Mouse (Mus musculus): ENCODE results near the gene Ahsg. TPM values are rescaled to one million over a fixed set of nuclear protein-coding genes. Genes with fewer than 3 reads are reported as not detected.
"Not testable (repeated sequence)": the region's sequence is repeated elsewhere in the genome, so short reads cannot be mapped to it uniquely, and the experiment has no call there.

Gene Ahsg
- polyA plus RNA-seq, 1 experiment, result 0.44 TPM

DNA sequence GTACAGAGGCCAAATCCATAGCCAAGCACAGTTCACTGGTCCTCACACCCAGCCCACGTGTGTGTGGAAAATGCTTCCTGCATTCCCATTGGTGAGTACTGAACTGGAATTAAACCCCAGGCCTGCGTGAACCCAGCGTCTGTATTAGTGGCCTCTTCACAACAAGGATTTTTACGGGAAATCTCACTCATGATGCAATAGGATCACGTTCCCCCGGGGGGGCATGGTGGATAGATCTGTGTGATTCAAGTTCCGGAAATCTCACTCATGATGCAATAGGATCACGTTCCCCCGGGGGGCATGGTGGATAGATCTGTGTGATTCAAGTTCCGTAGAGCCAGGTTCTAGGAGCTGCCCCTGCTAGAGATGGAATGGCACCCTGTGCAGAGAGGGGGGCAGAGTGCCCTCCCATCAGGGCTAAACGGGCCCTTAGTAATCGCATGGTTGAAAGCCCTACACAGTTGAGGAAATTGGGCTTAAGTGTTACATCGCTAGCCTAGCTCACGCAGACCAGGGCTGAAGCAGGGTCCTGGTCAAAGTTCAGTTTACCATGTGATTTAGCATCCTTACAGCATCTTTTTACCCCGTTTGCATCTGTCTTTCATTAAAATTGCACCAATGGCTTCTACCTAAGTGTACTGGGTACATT is 27.7 kb downstream of the Ahsg start:
- no peak for DNase-seq (ENCODE audit: low read depth)
- TF ChIP-seq CTCF (IDR thresholded peaks at IDR 0.05; ENCODE audit: borderline replicate concordance, extremely low read depth, insufficient read depth, insufficient read length), result no peak
- TF ChIP-seq POLR2A (IDR thresholded peaks at IDR 0.05; ENCODE audit: borderline replicate concordance, extremely low read depth, insufficient read depth, insufficient read length, poor library complexity, severe bottlenecking), result no peak

DNA sequence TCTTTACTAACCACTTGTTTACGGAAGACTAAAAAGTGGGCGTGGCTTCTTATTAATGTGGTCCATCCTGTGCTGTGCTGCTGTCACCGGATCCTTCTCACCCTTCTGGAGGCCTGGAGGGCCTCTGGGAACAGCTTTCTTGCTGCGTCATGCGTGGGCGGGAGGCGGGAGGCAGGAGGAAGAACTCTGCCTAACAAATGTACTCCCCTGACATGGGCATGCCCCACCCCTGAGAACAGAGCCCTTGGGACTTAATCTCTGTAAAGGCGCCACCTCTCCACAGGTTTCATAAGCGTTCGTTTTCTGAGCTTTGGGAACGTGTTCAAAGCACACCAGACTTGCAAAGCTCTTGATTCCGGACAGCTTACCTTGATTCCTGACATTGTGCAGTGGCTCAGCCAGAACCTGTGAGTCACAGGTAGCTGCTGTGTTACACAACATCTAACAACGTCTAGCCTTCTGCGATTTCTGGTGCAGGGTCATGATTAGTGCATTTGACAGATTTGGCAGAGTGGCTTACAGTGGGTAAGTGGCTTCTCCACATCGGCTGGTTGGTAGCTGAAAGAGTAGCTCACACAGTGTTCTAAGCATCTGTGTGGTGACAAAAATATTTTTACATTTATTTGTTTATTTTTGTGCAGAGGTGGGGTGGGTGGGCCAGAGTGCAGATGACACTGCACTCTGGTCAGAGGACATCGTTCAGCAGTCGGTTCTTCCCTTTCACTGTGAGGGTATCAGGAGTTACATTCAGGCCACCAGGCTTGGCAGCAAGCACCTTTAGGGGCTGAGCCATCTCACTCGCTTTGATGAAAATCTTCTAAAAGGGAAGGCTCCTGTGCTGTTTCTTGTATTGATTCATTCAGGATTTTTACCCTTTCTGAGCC is 29.1 kb downstream of the Ahsg start:
- no peak for DNase-seq (ENCODE audit: low read depth)
- TF ChIP-seq CTCF (IDR thresholded peaks at IDR 0.05; ENCODE audit: borderline replicate concordance, extremely low read depth, insufficient read depth, insufficient read length) (no peak), POLR2A (IDR thresholded peaks at IDR 0.05; ENCODE audit: borderline replicate concordance, extremely low read depth, insufficient read depth, insufficient read length, poor library complexity, severe bottlenecking) (no peak)

DNA sequence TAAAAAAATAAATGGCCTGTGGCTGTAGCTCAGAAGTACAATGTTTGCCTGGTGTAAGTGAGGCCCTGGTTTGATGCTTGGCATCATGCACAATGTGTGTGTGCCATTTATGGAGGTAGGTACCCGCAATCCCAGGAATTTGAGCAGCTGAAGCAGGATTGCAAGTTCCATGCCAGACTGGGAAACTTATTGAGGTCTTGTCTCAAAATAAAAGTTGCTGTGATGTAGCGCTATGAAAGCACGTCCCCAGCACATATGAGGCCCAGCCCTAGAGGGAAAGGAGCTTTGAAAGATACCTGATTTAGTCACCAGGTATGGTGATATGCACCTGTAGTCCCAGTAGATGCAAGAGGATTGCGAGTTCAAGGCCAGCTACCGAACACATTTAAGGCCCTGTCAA is 30.7 kb downstream of the Ahsg start:
- TF ChIP-seq CTCF (IDR thresholded peaks at IDR 0.05; ENCODE audit: borderline replicate concordance, extremely low read depth, insufficient read depth, insufficient read length), result no peak
- TF ChIP-seq POLR2A (IDR thresholded peaks at IDR 0.05; ENCODE audit: borderline replicate concordance, extremely low read depth, insufficient read depth, insufficient read length, poor library complexity, severe bottlenecking), result no peak
- no peak for DNase-seq (ENCODE audit: low read depth)

GRCm38 (mm10) chr16:22922433-22922832 is 31.4 kb downstream of the Ahsg start:
- no peak for DNase-seq (ENCODE audit: low read depth)
- TF ChIP-seq POLR2A (IDR thresholded peaks at IDR 0.05; ENCODE audit: borderline replicate concordance, extremely low read depth, insufficient read depth, insufficient read length, poor library complexity, severe bottlenecking), result no peak
- no peak for TF ChIP-seq CTCF (IDR thresholded peaks at IDR 0.05; ENCODE audit: borderline replicate concordance, extremely low read depth, insufficient read depth, insufficient read length)

- DNase-seq (ENCODE audit: low read depth), result peak; percentile 62
- TF ChIP-seq CTCF (IDR thresholded peaks at IDR 0.05; ENCODE audit: borderline replicate concordance, extremely low read depth, insufficient read depth, insufficient read length) (no peak), POLR2A (IDR thresholded peaks at IDR 0.05; ENCODE audit: borderline replicate concordance, extremely low read depth, insufficient read depth, insufficient read length, poor library complexity, severe bottlenecking) (no peak)
Observed at GRCm38 (mm10) chr16:22929575-22929974, 38.5 kb downstream of the Ahsg start.

DNA sequence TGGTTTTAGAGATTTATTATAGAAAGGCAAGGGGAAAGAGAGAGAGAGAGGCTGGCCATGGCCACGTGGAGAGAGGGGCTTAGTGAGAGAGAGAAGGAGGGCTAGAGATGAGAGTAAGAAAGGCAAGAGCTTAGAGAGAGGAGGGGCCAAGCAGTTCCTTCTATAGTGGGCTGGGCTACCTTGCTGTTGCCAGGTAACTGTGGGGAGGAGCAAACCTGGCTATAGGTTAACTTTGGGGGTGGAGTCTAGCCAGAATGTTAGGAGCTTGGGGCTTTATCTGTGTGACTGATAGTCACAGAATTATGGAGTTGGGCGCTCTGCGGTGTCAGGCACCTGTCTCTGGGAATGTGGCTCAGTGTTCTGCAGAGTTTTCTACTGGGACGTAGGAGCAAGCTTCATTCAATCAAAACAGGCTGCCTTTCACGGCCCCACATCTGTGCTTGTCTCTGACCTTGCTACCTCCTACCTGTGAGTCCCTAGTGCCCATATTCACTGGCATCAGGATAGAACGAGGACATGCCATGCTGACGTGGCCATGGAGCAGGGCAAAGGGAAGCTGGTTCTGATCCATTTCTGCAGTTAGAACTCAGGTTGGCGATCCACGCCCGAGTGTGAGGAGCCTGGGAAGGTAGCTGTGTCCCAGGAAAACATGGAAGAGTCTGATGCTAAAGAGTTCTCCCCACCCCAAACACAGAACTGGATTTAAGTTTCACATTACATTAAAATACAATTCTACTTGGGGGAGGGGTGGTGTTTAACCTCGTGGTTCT is 40.5 kb downstream of the Ahsg start:
- DNase-seq (ENCODE audit: low read depth), result no peak
- TF ChIP-seq POLR2A (IDR thresholded peaks at IDR 0.05; ENCODE audit: borderline replicate concordance, extremely low read depth, insufficient read depth, insufficient read length, poor library complexity, severe bottlenecking), result no peak
- TF ChIP-seq CTCF (IDR thresholded peaks at IDR 0.05; ENCODE audit: borderline replicate concordance, extremely low read depth, insufficient read depth, insufficient read length), result no peak

- DNase-seq (ENCODE audit: low read depth), result no peak
- TF ChIP-seq POLR2A (IDR thresholded peaks at IDR 0.05; ENCODE audit: borderline replicate concordance, extremely low read depth, insufficient read depth, insufficient read length, poor library complexity, severe bottlenecking) (no peak), CTCF (IDR thresholded peaks at IDR 0.05; ENCODE audit: borderline replicate concordance, extremely low read depth, insufficient read depth, insufficient read length) (no peak)
Observed at GRCm38 (mm10) chr16:22937631-22938030, 46.6 kb downstream of the Ahsg start.

DNA sequence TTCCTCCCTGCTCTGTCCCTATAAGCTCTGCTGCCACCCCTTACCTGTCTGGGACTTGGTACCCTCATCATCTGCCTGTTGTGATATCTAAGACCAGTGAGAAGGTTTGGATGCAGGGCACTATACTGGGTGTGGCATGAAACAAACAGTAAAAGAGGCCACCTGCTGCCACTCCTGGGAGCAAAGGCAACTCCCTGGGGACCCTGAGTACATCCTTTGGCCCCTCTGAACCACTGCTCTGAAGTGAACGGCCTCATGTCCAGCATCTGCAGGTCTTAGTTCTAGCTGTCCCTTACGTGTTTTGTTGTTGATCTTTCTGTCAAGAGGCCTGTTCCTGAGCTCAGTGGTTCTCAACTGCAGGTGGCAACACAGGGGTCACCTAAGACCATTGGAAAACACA is 47.5 kb downstream of the Ahsg start:
- DNase-seq (ENCODE audit: low read depth), result no peak
- no peak for TF ChIP-seq CTCF (IDR thresholded peaks at IDR 0.05; ENCODE audit: borderline replicate concordance, extremely low read depth, insufficient read depth, insufficient read length)
- TF ChIP-seq POLR2A (IDR thresholded peaks at IDR 0.05; ENCODE audit: borderline replicate concordance, extremely low read depth, insufficient read depth, insufficient read length, poor library complexity, severe bottlenecking), result no peak

GRCm38 (mm10) chr16:22939120-22939695 is 48.1 kb downstream of the Ahsg start:
- DNase-seq (ENCODE audit: low read depth), result no peak
- no peak for TF ChIP-seq POLR2A (IDR thresholded peaks at IDR 0.05; ENCODE audit: borderline replicate concordance, extremely low read depth, insufficient read depth, insufficient read length, poor library complexity, severe bottlenecking)
- no peak for TF ChIP-seq CTCF (IDR thresholded peaks at IDR 0.05; ENCODE audit: borderline replicate concordance, extremely low read depth, insufficient read depth, insufficient read length)

GRCm38 (mm10) chr16:22941825-22942476 is 50.9 kb downstream of the Ahsg start:
- DNase-seq (ENCODE audit: low read depth), result not testable (repeated sequence)

GRCm38 (mm10) chr16:22947371-22947770 is 56.3 kb downstream of the Ahsg start:
- no peak for DNase-seq (ENCODE audit: low read depth)
- TF ChIP-seq POLR2A (IDR thresholded peaks at IDR 0.05; ENCODE audit: borderline replicate concordance, extremely low read depth, insufficient read depth, insufficient read length, poor library complexity, severe bottlenecking) (no peak), CTCF (IDR thresholded peaks at IDR 0.05; ENCODE audit: borderline replicate concordance, extremely low read depth, insufficient read depth, insufficient read length) (no peak)

Other genes starting within 250 kb of the Ahsg start
- 0.29 and 0.36 TPM in 2 replicates for gene Dgkg, start 234.1 kb upstream of the Ahsg start, polyA plus RNA-seq (2012; rRNA removed)
- not detected in 2 replicates for gene Crygs, start 79.7 kb upstream of the Ahsg start, polyA plus RNA-seq (2012; rRNA removed)
- gene Tbccd1, start 33.6 kb upstream of the Ahsg start, polyA plus RNA-seq (2012; rRNA removed), result 18.8 and 22.0 TPM in 2 replicates
- 33.3 and 41.4 TPM in 2 replicates for gene Dnajb11, start 33.4 kb upstream of the Ahsg start, polyA plus RNA-seq (2012; rRNA removed)
- gene Fetub, start 27.1 kb downstream of the Ahsg start, polyA plus RNA-seq (2012; rRNA removed), result 0.11 TPM in 1 of 2 replicates, not detected in the other
- gene Hrg, start 59.8 kb downstream of the Ahsg start, polyA plus RNA-seq (2012; rRNA removed), result 0.08 and 0.22 TPM in 2 replicates
- 0.06 and 0.07 TPM in 2 replicates for gene Kng2, start 138.2 kb downstream of the Ahsg start, polyA plus RNA-seq (2012; rRNA removed)
- gene Kng1, start 166.6 kb downstream of the Ahsg start, polyA plus RNA-seq (2012; rRNA removed), result 0.05 and 0.21 TPM in 2 replicates
- gene Eif4a2, start 216.2 kb downstream of the Ahsg start, polyA plus RNA-seq (2012; rRNA removed), result 618 and 643 TPM in 2 replicates
- gene Rfc4, start 236.5 kb downstream of the Ahsg start, polyA plus RNA-seq (2012; rRNA removed), result 3.0 and 6.3 TPM in 2 replicates